Mouse (Mus musculus) forebrain, embryonic 15.5 days (tissue): ENCODE measurements around the gene Far1. TPM values are rescaled to one million over a fixed set of nuclear protein-coding genes. Genes with fewer than 3 reads are reported as not detected.
A peak's percentile ranks its signal among the peaks of the same experiment; 100 is the strongest.

Source experiments
- ATAC-seq: fragments of 200-750 bp; cut with Nextera tagmentation; replicated peaks from 2 replicates; pipeline ENCODE4 v1.8.0; 2017; ENCODE audit warnings: mild to moderate bottlenecking, moderate TSS enrichment, moderate library complexity
- H3K27ac ChIP-seq: fragments of 300-500 bp; sonication (generic); replicated peaks from 2 replicates; pipeline ENCODE4 v1.5.1; 2015; ENCODE audit warnings: mild to moderate bottlenecking, inconsistent platforms
- H3K27me3 ChIP-seq: fragments of 300-500 bp; sonication (generic); 2 replicates; pipeline ENCODE4 v1.6.1; 2015; ENCODE audit warnings: inconsistent platforms
- H3K36me3 ChIP-seq: fragments of 300-500 bp; sonication (generic); 2 replicates; pipeline ENCODE4 v1.6.1; 2015; ENCODE audit warnings: mild to moderate bottlenecking, inconsistent platforms
- H3K4me1 ChIP-seq: fragments of 300-500 bp; sonication (generic); 2 replicates; pipeline ENCODE4 v1.6.1; 2015; ENCODE audit warnings: inconsistent platforms
- H3K4me2 ChIP-seq: fragments of 300-500 bp; sonication (generic); replicated peaks from 2 replicates; pipeline ENCODE4 v1.6.1; 2015; ENCODE audit warnings: mild to moderate bottlenecking, inconsistent platforms
- H3K4me3 ChIP-seq: fragments of 300-500 bp; sonication (generic); 2 replicates; pipeline ENCODE4 v1.5.1; 2015; ENCODE audit warnings: mild to moderate bottlenecking, inconsistent platforms
- H3K9ac ChIP-seq: fragments of 300-500 bp; sonication (generic); replicated peaks from 2 replicates; pipeline ENCODE4 v1.6.1; 2015; ENCODE audit warnings: mild to moderate bottlenecking, inconsistent platforms
- H3K9me3 ChIP-seq: fragments of 300-500 bp; sonication (generic); 2 replicates; pipeline ENCODE4 v1.6.1; 2016; ENCODE audit warnings: inconsistent platforms
- WGBS: fragments of 180-500 bp; shearing (Covaris S2); methylation state at CpG from one replicate; pipeline ENCODE4 v1.1.7; 2015; ENCODE audit warnings: mixed read lengths; 5-methylcytosine and 5-hydroxymethylcytosine counted together
- polyA plus RNA-seq: library from polyadenylated mRNA; unstranded; fragments of >200 nt; fragmentation: Nextera tagmentation; extraction: Ambion mirVana; gene quantifications from 2 replicates; pipeline ENCODE4 v1.2.1, GENCODE M21; 2015

Far1 gene
- polyA plus RNA-seq: 65.7 and 69.5 TPM in 2 replicates

- Histone ChIP-seq H3K9me3 (no peaks in the 10 kb centered on the region), H3K27me3 (no peaks in the 10 kb centered on the region; the same call in 1 of the 2 replicates), H3K4me2 (peak within 1 kb of the TSS; percentile 81), H3K4me1 (peaks cover 27% of the 10 kb centered on the region), H3K4me3 (peak within 1 kb of the TSS; percentile 62), H3K36me3 (no peaks in the 10 kb centered on the region), H3K27ac (peak within 1 kb of the TSS; percentile 91), H3K9ac (peak within 1 kb of the TSS; percentile 91)
- WGBS: under 1% methylated on average over 71 of the region's 71 CpGs
- peak; percentile 99 for ATAC-seq
Observed at GRCm38 (mm10) chr7:113513286-113513962, at the start of gene Far1. Gene Far1 (plus strand): TSS chr7:113513834.

DNA sequence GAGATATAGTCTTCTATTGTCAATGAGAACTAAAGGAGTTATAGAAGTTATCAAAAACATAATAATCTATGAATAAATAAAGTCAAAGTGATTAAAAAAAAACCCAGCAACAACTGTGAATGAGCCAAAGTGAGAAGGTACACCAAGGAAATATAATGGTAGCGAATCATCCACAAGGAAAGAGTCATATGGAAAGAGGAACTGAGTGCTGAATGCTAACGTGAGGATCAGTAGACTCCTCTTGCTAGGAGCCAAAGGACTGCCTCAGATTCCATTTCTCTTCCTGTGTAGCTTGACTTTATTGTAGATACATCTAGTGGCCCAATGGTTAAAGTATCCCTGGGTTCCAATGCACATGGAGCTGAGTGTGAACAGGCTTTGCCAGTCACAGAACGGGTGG is 45.3 kb upstream of the Far1 start:
- Histone ChIP-seq H3K4me2 (no peak overlapping the region), H3K9me3 (no peaks in the 10 kb centered on the region), H3K4me1 (no peaks in the 10 kb centered on the region), H3K27me3 (no peaks in the 10 kb centered on the region), H3K4me3 (no peak overlapping the region), H3K9ac (no peak overlapping the region), H3K36me3 (no peaks in the 10 kb centered on the region), H3K27ac (no peak overlapping the region)
- ATAC-seq: no peak
- 83% methylated on average over 3 of the region's 3 CpGs for WGBS

DNA sequence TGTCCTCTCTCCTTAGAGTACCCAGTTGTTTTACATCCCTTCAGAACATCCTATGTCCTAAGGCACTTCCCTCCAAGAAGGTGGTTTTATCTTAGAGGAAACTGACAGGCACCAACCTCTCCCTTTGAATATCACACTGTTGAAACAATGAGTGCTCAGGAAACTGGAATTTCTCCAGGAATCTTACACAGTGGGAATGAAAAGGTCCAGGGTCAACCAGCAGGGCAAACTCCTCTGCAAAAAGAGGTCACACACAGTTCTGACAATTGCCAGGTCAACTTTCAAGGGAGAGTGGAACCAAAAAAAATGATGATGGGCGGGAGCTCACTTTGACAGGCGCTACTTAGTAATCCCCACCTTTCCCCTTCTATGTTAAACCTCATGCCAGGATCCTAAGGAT is 43.0 kb upstream of the Far1 start:
- H3K36me3 ChIP-seq: no peaks in the 10 kb centered on the region
- no peaks in the 10 kb centered on the region for H3K27me3 ChIP-seq
- H3K4me1 ChIP-seq: no peaks in the 10 kb centered on the region
- H3K4me2 ChIP-seq: no peak overlapping the region
- H3K27ac ChIP-seq: no peak overlapping the region
- H3K4me3 ChIP-seq: no peak overlapping the region
- H3K9ac ChIP-seq: no peak overlapping the region
- no peak for ATAC-seq
- H3K9me3 ChIP-seq: no peaks in the 10 kb centered on the region
- 88% methylated on average over 2 of the region's 2 CpGs for WGBS

GRCm38 (mm10) chr7:113471653-113472052 is 42.0 kb upstream of the Far1 start:
- WGBS: 88% methylated on average over 1 of the region's 1 CpGs
- Histone ChIP-seq H3K36me3 (no peaks in the 10 kb centered on the region), H3K4me1 (no peaks in the 10 kb centered on the region), H3K9ac (no peak overlapping the region), H3K27ac (no peak overlapping the region), H3K27me3 (no peaks in the 10 kb centered on the region), H3K4me2 (no peak overlapping the region), H3K9me3 (no peaks in the 10 kb centered on the region), H3K4me3 (no peak overlapping the region)
- no peak for ATAC-seq

DNA sequence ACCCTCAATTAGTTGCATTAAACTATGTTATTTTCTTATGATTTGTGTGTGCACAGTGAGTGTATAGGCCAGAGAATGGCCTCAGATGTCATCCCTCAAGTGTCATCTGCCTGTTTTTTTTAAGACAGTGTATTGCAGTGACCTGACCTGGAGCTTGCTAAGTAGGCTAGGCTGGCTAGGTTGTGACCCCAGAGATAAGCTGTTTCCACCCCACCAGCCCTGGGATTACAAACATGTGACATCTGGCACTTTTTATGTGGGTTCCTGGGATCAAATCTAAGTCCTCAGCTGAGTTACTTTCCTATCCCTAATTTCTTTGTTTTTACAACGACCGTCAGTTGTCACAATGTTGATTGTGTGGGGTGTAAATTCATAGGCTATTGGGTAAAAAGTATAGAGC is 17.8 kb upstream of the Far1 start:
- Histone ChIP-seq H3K27me3 (no peaks in the 10 kb centered on the region), H3K36me3 (no peaks in the 10 kb centered on the region), H3K9me3 (no peaks in the 10 kb centered on the region), H3K27ac (no peak overlapping the region), H3K4me1 (no peaks in the 10 kb centered on the region), H3K4me2 (no peak overlapping the region), H3K9ac (no peak overlapping the region), H3K4me3 (no peak overlapping the region)
- WGBS: 85% methylated on average over 2 of the region's 2 CpGs
- ATAC-seq: no peak

DNA sequence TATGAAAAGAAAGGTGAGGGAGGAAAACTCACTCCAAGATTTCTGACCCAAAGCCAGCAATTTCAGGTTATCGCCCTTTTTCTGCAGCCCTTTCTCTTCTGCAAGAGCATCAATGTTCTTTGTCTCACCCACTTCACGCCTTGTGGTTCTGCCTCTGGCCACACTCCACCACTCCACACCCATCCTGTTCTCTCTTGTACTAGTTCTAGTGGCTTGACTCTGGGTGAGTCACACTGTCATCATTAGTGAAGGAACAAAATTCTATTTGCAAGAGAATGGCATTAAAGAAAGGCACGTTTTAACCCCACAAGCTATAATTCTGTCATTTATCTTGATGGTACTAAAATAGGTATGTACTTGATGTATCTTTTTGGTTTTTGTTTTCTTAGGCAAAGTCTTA is 15.2 kb upstream of the Far1 start:
- H3K4me3 ChIP-seq: no peak overlapping the region
- H3K9ac ChIP-seq: no peak overlapping the region
- WGBS: 87% methylated on average over 3 of the region's 3 CpGs
- no peaks in the 10 kb centered on the region for H3K9me3 ChIP-seq
- H3K4me1 ChIP-seq: no peaks in the 10 kb centered on the region
- no peak for ATAC-seq
- no peak overlapping the region for H3K27ac ChIP-seq
- H3K36me3 ChIP-seq: no peaks in the 10 kb centered on the region
- no peaks in the 10 kb centered on the region for H3K27me3 ChIP-seq
- H3K4me2 ChIP-seq: no peak overlapping the region

DNA sequence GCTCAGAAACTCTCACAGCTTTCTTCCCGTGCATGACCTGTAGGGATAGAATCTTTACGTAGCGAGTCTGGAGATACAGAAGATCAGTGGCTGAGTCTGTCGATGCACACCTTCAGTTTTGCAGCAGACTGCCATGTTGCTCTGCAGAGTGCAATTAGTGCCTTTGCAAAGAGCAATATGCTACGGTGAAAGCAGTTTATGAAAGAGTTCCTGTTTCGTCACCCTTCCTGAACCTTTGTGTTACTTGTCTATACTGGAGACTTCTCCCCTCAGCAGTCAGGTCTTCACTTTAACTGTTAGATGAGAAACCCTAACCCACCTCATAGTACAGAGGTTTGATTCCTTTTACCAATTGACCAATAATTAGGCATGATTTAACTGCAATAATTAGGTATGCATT is 13.8 kb upstream of the Far1 start:
- Histone ChIP-seq H3K9ac (no peak overlapping the region), H3K36me3 (no peaks in the 10 kb centered on the region), H3K9me3 (no peaks in the 10 kb centered on the region), H3K4me1 (no peaks in the 10 kb centered on the region), H3K4me2 (no peak overlapping the region), H3K27me3 (no peaks in the 10 kb centered on the region), H3K27ac (no peak overlapping the region), H3K4me3 (no peak overlapping the region)
- ATAC-seq: no peak
- WGBS: 82% methylated on average over 6 of the region's 6 CpGs

- Histone ChIP-seq H3K4me3 (no peak overlapping the region), H3K9me3 (no peaks in the 10 kb centered on the region), H3K36me3 (no peaks in the 10 kb centered on the region), H3K4me1 (no peaks in the 10 kb centered on the region), H3K9ac (no peak overlapping the region), H3K27me3 (no peaks in the 10 kb centered on the region), H3K27ac (no peak overlapping the region), H3K4me2 (no peak overlapping the region)
- 64% methylated on average over 3 of the region's 3 CpGs for WGBS
- ATAC-seq: no peak
Observed at GRCm38 (mm10) chr7:113502453-113502852, 11.2 kb upstream of the Far1 start.

- Histone ChIP-seq H3K36me3 (no peaks in the 10 kb centered on the region), H3K4me1 (no peaks in the 10 kb centered on the region), H3K9ac (no peak overlapping the region), H3K9me3 (no peaks in the 10 kb centered on the region), H3K27ac (no peak overlapping the region), H3K27me3 (no peaks in the 10 kb centered on the region), H3K4me3 (no peak overlapping the region), H3K4me2 (no peak overlapping the region)
- no peak for ATAC-seq
- 79% methylated on average over 5 of the region's 5 CpGs for WGBS
Observed at GRCm38 (mm10) chr7:113505047-113505446, 8.6 kb upstream of the Far1 start.

GRCm38 (mm10) chr7:113505516-113506045 is 8.1 kb upstream of the Far1 start:
- Histone ChIP-seq H3K9ac (no peak overlapping the region), H3K36me3 (no peaks in the 10 kb centered on the region), H3K4me2 (no peak overlapping the region), H3K4me1 (no peaks in the 10 kb centered on the region), H3K27ac (no peak overlapping the region), H3K27me3 (no peaks in the 10 kb centered on the region), H3K9me3 (no peaks in the 10 kb centered on the region), H3K4me3 (no peak overlapping the region)
- 76% methylated on average over 4 of the region's 4 CpGs for WGBS
- ATAC-seq: no peak

DNA sequence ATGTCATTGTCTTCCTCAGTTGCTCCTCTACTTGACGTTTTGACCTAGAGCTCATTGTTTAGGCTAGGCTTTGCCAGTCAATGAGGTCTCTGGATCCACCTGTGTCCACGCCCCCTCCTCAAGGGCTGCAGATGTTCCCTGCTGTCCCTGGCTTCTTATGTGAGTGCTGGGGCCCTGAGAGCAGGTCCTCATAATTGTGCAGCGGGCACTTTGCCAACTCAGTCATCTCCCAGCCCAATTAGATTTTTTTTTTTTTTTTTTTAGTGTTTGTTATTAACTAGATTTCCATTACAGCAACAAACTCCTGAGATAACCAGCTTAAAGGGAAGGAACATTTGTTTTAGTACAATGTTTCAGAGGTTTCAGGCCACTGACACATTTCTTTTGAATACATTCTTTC is 5.8 kb upstream of the Far1 start:
- 42% methylated on average over 3 of the region's 3 CpGs for WGBS

GRCm38 (mm10) chr7:113511396-113511795 is 2.2 kb upstream of the Far1 start:
- WGBS: 83% methylated on average over 3 of the region's 3 CpGs
- H3K9ac ChIP-seq: no peak overlapping the region
- H3K27me3 ChIP-seq: no peaks in the 10 kb centered on the region; the same call in 1 of the 2 replicates

More for the DNA sequence above, 5.8 kb upstream of the Far1 start:
- Histone ChIP-seq H3K27ac (no peak overlapping the region), H3K36me3 (no peaks in the 10 kb centered on the region), H3K27me3 (no peaks in the 10 kb centered on the region; the same call in 1 of the 2 replicates), H3K9me3 (no peaks in the 10 kb centered on the region), H3K9ac (no peak overlapping the region), H3K4me1 (peaks cover 4% of the 10 kb centered on the region; the same call in 1 of the 2 replicates), H3K4me3 (no peak overlapping the region), H3K4me2 (no peak overlapping the region)
- ATAC-seq: no peak

More at GRCm38 (mm10) chr7:113511396-113511795, 2.2 kb upstream of the Far1 start:
- H3K4me3 ChIP-seq: no peak overlapping the region
- ATAC-seq: no peak
- H3K4me2 ChIP-seq: no peak overlapping the region
- no peak overlapping the region for H3K27ac ChIP-seq
- H3K36me3 ChIP-seq: no peaks in the 10 kb centered on the region
- no peaks in the 10 kb centered on the region for H3K9me3 ChIP-seq
- peaks cover 27% of the 10 kb centered on the region for H3K4me1 ChIP-seq
